Mouse (Mus musculus) C2C12 (cell line): ENCODE data around the gene Grin2a.

Experiments
- CEBPB ChIP-seq: IDR thresholded peaks from one replicate; pipeline ENCODE4 v1.6.1; 2011; ENCODE audit warnings: low read depth, mild to moderate bottlenecking, control low read depth, moderate library complexity
- CTCF ChIP-seq: IDR thresholded peaks from one replicate; pipeline ENCODE4 v1.5.1; 2011; ENCODE audit not compliant: control insufficient read depth, insufficient read depth, insufficient read length
- FOSL1 ChIP-seq: IDR thresholded peaks from one replicate; pipeline ENCODE4 v1.8.0; 2011; ENCODE audit warnings: mild to moderate bottlenecking, low read length; ENCODE audit not compliant: poor library complexity, insufficient read depth, severe bottlenecking
- MAX ChIP-seq: IDR thresholded peaks from one replicate; pipeline ENCODE4 v1.6.1; 2011; ENCODE audit warnings: mild to moderate bottlenecking, control low read depth
- MYOD1 ChIP-seq: IDR thresholded peaks from one replicate; pipeline ENCODE4 v1.6.1; 2011; ENCODE audit warnings: low read depth; ENCODE audit not compliant: control insufficient read depth, insufficient read length
- MYOG ChIP-seq: IDR thresholded peaks from one replicate; pipeline ENCODE4 v1.6.1; 2011; ENCODE audit not compliant: control insufficient read depth, insufficient read length; ENCODE audit errors: extremely low read depth
- USF1 ChIP-seq: IDR thresholded peaks from one replicate; pipeline ENCODE4 v1.6.1; 2011; ENCODE audit warnings: low read depth, mild to moderate bottlenecking, control low read depth, moderate library complexity

- TF ChIP-seq MYOD1, result no peak
- no peak for TF ChIP-seq MAX
- TF ChIP-seq CTCF, result no peak
- TF ChIP-seq USF1, result no peak
- TF ChIP-seq CEBPB, result no peak
- no peak for TF ChIP-seq MYOG
- no peak for TF ChIP-seq FOSL1
These were observed 259.8 kb downstream of the Grin2a start for GRCm38 (mm10) chr16:9735365-9736080.
